Mouse (Mus musculus): ENCODE data around the gene Scd1. TPM values are rescaled to one million over a fixed set of nuclear protein-coding genes. Genes with fewer than 3 reads are reported as not detected.

The Scd1 gene
- total and polyA plus RNA-seq, 3 experiments, result 225 to 314 (median 244) TPM

- TF ChIP-seq MAFK (IDR thresholded peaks at IDR 0.05; ENCODE audit: insufficient replicate concordance, low read length), result no peak
- TF ChIP-seq ETS1 (conservative IDR thresholded peaks at IDR 0.05; ENCODE audit: low read depth, low read length), result no peak
- TF ChIP-seq ELF1 (IDR thresholded peaks at IDR 0.05; ENCODE audit: low read depth, low read length), result no peak
- TF ChIP-seq POLR2A (IDR thresholded peaks at IDR 0.05; ENCODE audit: low read depth, low read length), result no peak
- TF ChIP-seq ZMIZ1 (IDR thresholded peaks at IDR 0.05; ENCODE audit: low read depth, low read length), result no peak
- no peak for TF ChIP-seq MEF2A (IDR thresholded peaks at IDR 0.05; ENCODE audit: borderline replicate concordance, low read depth, low read length)
- TF ChIP-seq TBP (conservative IDR thresholded peaks at IDR 0.05; ENCODE audit: low read depth, low read length), result no peak
- TF ChIP-seq NRF1 (IDR thresholded peaks at IDR 0.05; ENCODE audit: low read depth, low read length), result no peak
- TF ChIP-seq E2F4 (IDR thresholded peaks at IDR 0.05; ENCODE audit: insufficient replicate concordance, low read depth, low read length), result no peak
- TF ChIP-seq JUN (IDR thresholded peaks at IDR 0.05; ENCODE audit: insufficient read depth, low read depth, low read length), result no peak
- TF ChIP-seq MAZ (IDR thresholded peaks at IDR 0.05; ENCODE audit: low read depth, low read length), result no peak
- no peak for TF ChIP-seq PAX5 (IDR thresholded peaks at IDR 0.05; ENCODE audit: low read length)
- no peak for TF ChIP-seq CTCF (conservative IDR thresholded peaks at IDR 0.05 in 1 of 2, IDR thresholded peaks at IDR 0.05 in 1 of 2; ENCODE audit: low read depth in 2 of 2, low read length in 2 of 2)
- TF ChIP-seq USF1 (IDR thresholded peaks at IDR 0.05; ENCODE audit: low read depth, low read length), result no peak
- TF ChIP-seq USF2 (conservative IDR thresholded peaks at IDR 0.05; ENCODE audit: low read depth, low read length), result no peak
- TF ChIP-seq ZC3H11A (IDR thresholded peaks at IDR 0.05; ENCODE audit: low read depth, low read length), result no peak
- TF ChIP-seq ZKSCAN1 (IDR thresholded peaks at IDR 0.05; ENCODE audit: borderline replicate concordance, low read depth, low read length), result no peak
- TF ChIP-seq MXI1 (IDR thresholded peaks at IDR 0.05; ENCODE audit: low read depth, low read length), result no peak
- TF ChIP-seq RAD21 (IDR thresholded peaks at IDR 0.05; ENCODE audit: low read depth, low read length), result no peak
- H3K4me1 ChIP-seq (ENCODE audit: control insufficient read depth in 1 of 2, insufficient read depth in 2 of 2), result peaks cover 20 to 37% of the 10 kb centered on the region in 2 experiments
- H3K27ac ChIP-seq (ENCODE audit: insufficient read depth, low read depth), result no peak overlapping the region
- no peak overlapping the region for H3K4me3 ChIP-seq (replicated peaks in 1 of 3; ENCODE audit: low read depth in 2 of 3, low read length in 2 of 3, poor library complexity in 1 of 3)
- H3K9ac ChIP-seq (ENCODE audit: insufficient read depth, low read depth), result no peak overlapping the region
- dilution Hi-C loops (cut with MboI; ENCODE audit: extremely low pct_ligation_motif_present, extremely low pct_unique_long_range_greater_than_20kb, low sequenced_read_pairs), result no loop called here
- H3K36me3 ChIP-seq (replicated peaks in 1 of 2; ENCODE audit: control insufficient read depth in 1 of 2, insufficient read depth in 1 of 2, low read length in 1 of 2), result no peaks in the 10 kb centered on the region
- DNase-seq (ENCODE audit: extremely low read depth), result no peak
- H3K27me3 ChIP-seq (replicated peaks), result no peaks in the 10 kb centered on the region
- no peak overlapping the region for H3K4me2 ChIP-seq (ENCODE audit: insufficient read depth, low read depth, poor library complexity, severe bottlenecking)
- in situ Hi-C loops (cut with MboI; ENCODE audit: low pct_ligation_motif_present, low pct_unique_long_range_greater_than_20kb, low sequenced_read_pairs), result loop anchor here (5.0 kb wide), 1 partner anchor 43 kb away; no protein-coding TSS in a partner anchor
- no peaks in the 10 kb centered on the region for H3K79me2 ChIP-seq (replicated peaks; ENCODE audit: control insufficient read depth, extremely low read depth, insufficient read depth, poor library complexity, severe bottlenecking)
- H3K9me3 ChIP-seq (replicated peaks; ENCODE audit: low read length), result no peaks in the 10 kb centered on the region
These were observed 7.8 kb upstream of the Scd1 start for GRCm38 (mm10) chr19:44415464-44415863.

GRCm38 (mm10) chr19:44410269-44410992, 2.8 kb upstream of the Scd1 start:
- Histone ChIP-seq H3K79me2 (replicated peaks; ENCODE audit: control insufficient read depth, extremely low read depth, insufficient read depth, poor library complexity, severe bottlenecking) (peaks cover 21% of the 10 kb centered on the region), H3K9ac (ENCODE audit: insufficient read depth, low read depth) (no peak overlapping the region), H3K4me3 (replicated peaks in 1 of 3; ENCODE audit: low read depth in 2 of 3, low read length in 2 of 3, poor library complexity in 1 of 3) (no peak overlapping the region), H3K9me3 (replicated peaks; ENCODE audit: low read length) (no peaks in the 10 kb centered on the region), H3K27me3 (replicated peaks) (no peaks in the 10 kb centered on the region), H3K27ac (ENCODE audit: insufficient read depth, low read depth) (no peak overlapping the region), H3K36me3 (replicated peaks in 1 of 2; ENCODE audit: control insufficient read depth in 1 of 2, insufficient read depth in 1 of 2, low read length in 1 of 2) (peaks cover 6 to 11% of the 10 kb centered on the region in 2 experiments), H3K4me2 (ENCODE audit: insufficient read depth, low read depth, poor library complexity, severe bottlenecking) (peak overlapping the region; percentile 16; the same call in 1 of the 2 replicates), H3K4me1 (ENCODE audit: control insufficient read depth in 1 of 2, insufficient read depth in 2 of 2) (peaks cover 7 to 30% of the 10 kb centered on the region in 2 experiments)
- peak; percentile 31 for TF ChIP-seq RAD21 (IDR thresholded peaks at IDR 0.05; ENCODE audit: low read depth, low read length)
- TF ChIP-seq SMC3 (IDR thresholded peaks at IDR 0.05; ENCODE audit: low read depth, low read length), result peak; percentile 21; the same call in 1 of the 2 replicates
- TF ChIP-seq ZMIZ1 (IDR thresholded peaks at IDR 0.05; ENCODE audit: low read depth, low read length), result no peak
- TF ChIP-seq BHLHE40 (IDR thresholded peaks at IDR 0.05; ENCODE audit: low read depth, low read length), result peak; percentile 62; the same call in 1 of the 2 replicates
- peak; percentile 57; the same call in 1 of the 2 replicates for TF ChIP-seq EP300 (IDR thresholded peaks at IDR 0.05; ENCODE audit: low read length)
- TF ChIP-seq CTCF (conservative IDR thresholded peaks at IDR 0.05 in 1 of 2, IDR thresholded peaks at IDR 0.05 in 1 of 2; ENCODE audit: low read depth in 2 of 2, low read length in 2 of 2), result peak in 1 of 2 experiments; percentile 43; a peak in 2 of 4 replicates
- TF ChIP-seq POLR2A (IDR thresholded peaks at IDR 0.05; ENCODE audit: low read depth, low read length), result no peak
- TF ChIP-seq ETS1 (conservative IDR thresholded peaks at IDR 0.05; ENCODE audit: low read depth, low read length), result no peak
- TF ChIP-seq MAZ (IDR thresholded peaks at IDR 0.05; ENCODE audit: low read depth, low read length), result no peak
- in situ Hi-C loops (cut with MboI; ENCODE audit: low pct_ligation_motif_present, low pct_unique_long_range_greater_than_20kb, low sequenced_read_pairs) (no loop called here), dilution Hi-C loops (cut with MboI; ENCODE audit: extremely low pct_ligation_motif_present, extremely low pct_unique_long_range_greater_than_20kb, low sequenced_read_pairs) (no loop called here)
- no peak for DNase-seq (ENCODE audit: extremely low read depth)
